Mouse (Mus musculus) hindbrain, embryonic 14.5 days (tissue): ENCODE measurements around the gene Ephb1. TPM values are rescaled to one million over a fixed set of nuclear protein-coding genes. Genes with fewer than 3 reads are reported as not detected.

Experiments
- ATAC-seq: fragments of 200-750 bp; cut with Nextera tagmentation; 2 replicates; pipeline ENCODE4 v1.8.0; 2017; ENCODE audit warnings: moderate number of reproducible peaks, mild to moderate bottlenecking, moderate TSS enrichment, moderate library complexity; ENCODE audit not compliant: low FRiP score
- DNase-seq: peaks from one replicate; pipeline ENCODE4 v3.0.0-alpha.2; 2015; ENCODE audit warnings: low spot score
- H3K27ac ChIP-seq: fragments of 300-500 bp; sonication (generic); 2 replicates; pipeline ENCODE4 v1.5.1; 2014; ENCODE audit warnings: mild to moderate bottlenecking, moderate library complexity
- H3K27me3 ChIP-seq: fragments of 300-500 bp; sonication (generic); 2 replicates; pipeline ENCODE4 v1.6.1; 2014; ENCODE audit warnings: mild to moderate bottlenecking, low read length, mixed read lengths; ENCODE audit not compliant: control insufficient read depth, insufficient read depth
- H3K36me3 ChIP-seq: fragments of 300-500 bp; sonication (generic); replicated peaks from 2 replicates; pipeline ENCODE4 v1.6.1; 2014; ENCODE audit not compliant: control insufficient read depth, insufficient read depth
- H3K4me1 ChIP-seq: fragments of 300-500 bp; sonication (generic); replicated peaks from 2 replicates; pipeline ENCODE4 v1.6.1; 2014; ENCODE audit warnings: antibody characterized with exemption, low read length, mixed read lengths; ENCODE audit not compliant: control insufficient read depth, insufficient read depth
- H3K4me2 ChIP-seq: fragments of 300-500 bp; sonication (generic); replicated peaks from 2 replicates; pipeline ENCODE4 v1.6.1; 2014; ENCODE audit warnings: mild to moderate bottlenecking, moderate library complexity
- H3K4me3 ChIP-seq: fragments of 300-500 bp; sonication (generic); replicated peaks from 2 replicates; pipeline ENCODE4 v1.5.1; 2014; ENCODE audit warnings: mild to moderate bottlenecking, low read length
- H3K9ac ChIP-seq: fragments of 300-500 bp; sonication (generic); 2 replicates; pipeline ENCODE4 v1.6.1; 2014
- H3K9me3 ChIP-seq: fragments of 300-500 bp; sonication (generic); 2 replicates; pipeline ENCODE4 v1.6.1; 2016; ENCODE audit warnings: low read length; ENCODE audit not compliant: control insufficient read depth
- WGBS: fragments of 180-500 bp; shearing (Covaris S2); extraction: QIAGEN DNeasy Blood & Tissue Kit; methylation state at CpG from one replicate; pipeline ENCODE4 v1.1.7; 2014; 5-methylcytosine and 5-hydroxymethylcytosine counted together
- polyA plus RNA-seq: library from polyadenylated mRNA; unstranded; fragments of >200 nt; fragmentation: Nextera tagmentation; extraction: Ambion mirVana; gene quantifications from 2 replicates; pipeline ENCODE4 v1.2.1, GENCODE M21; 2014

The Ephb1 gene
- polyA plus RNA-seq, 1 experiment from 2014 or later, result 52.2 TPM

DNA sequence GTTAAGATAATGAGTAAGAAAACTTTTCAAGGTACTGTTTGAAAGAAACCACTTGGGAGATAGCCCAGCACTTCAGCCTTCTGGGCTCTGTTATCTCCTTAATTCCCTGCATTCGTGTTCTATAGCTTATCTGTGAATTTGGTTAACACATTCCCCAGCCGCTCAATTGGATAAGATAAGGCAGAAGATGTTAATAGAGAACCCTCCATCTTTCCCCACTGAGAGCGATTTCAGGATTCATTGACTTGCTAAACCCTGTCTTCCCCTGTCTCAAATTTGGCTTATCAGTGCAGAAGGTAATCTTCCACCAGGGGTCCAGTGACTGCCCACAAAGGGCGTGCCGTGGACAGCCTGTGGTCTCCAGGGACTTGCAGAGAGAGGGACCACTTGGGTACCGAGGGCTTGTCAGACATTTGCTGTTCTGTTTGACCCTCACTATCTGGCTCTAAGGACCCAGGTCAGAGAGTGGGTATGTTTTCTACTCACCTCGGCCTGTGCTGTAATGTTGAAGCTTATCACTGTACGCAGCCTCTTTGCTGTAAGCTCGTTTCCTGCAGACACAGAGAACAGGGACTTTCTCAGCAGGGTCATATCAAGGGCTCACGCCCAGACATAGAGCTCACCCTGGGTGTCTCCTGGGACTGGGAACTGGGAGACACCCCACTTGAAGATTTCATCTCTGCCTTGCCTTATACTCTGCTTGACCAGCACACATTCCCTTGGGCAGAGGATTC is 358.9 kb downstream of the Ephb1 start:
- Histone ChIP-seq H3K9me3 (no peaks in the 10 kb centered on the region), H3K9ac (no peak overlapping the region), H3K36me3 (peaks cover 18% of the 10 kb centered on the region), H3K4me2 (no peak overlapping the region), H3K27ac (no peak overlapping the region), H3K27me3 (no peaks in the 10 kb centered on the region), H3K4me1 (no peaks in the 10 kb centered on the region), H3K4me3 (no peak overlapping the region)
- no peak for DNase-seq
- ATAC-seq, result no peak
- 76% methylated on average over 10 of the region's 10 CpGs for WGBS

DNA sequence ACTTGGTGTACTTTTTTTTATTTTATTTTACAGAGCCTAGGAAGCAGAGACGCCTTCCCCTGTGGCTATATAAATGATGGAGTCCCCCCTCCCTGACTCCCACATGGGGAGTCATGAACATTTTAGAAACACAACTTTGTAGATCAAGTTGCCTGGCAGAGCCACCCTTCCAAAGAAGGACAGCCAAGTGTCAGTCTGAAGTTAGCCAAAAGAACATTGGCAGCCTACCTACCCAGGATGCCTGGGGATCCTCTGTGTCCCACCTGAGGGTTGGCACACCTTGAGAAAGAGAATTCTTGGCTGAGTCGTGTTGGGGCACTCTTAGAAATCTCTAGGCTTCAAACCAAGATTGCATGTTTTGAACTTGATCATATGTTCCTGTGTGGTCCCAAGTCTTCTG is 360.4 kb downstream of the Ephb1 start:
- Histone ChIP-seq H3K4me1 (no peaks in the 10 kb centered on the region), H3K27me3 (no peaks in the 10 kb centered on the region), H3K36me3 (peaks cover 16% of the 10 kb centered on the region), H3K27ac (no peak overlapping the region), H3K4me3 (no peak overlapping the region), H3K4me2 (no peak overlapping the region), H3K9me3 (no peaks in the 10 kb centered on the region), H3K9ac (no peak overlapping the region)
- WGBS, result 92% methylated on average over 2 of the region's 2 CpGs
- no peak for ATAC-seq
- no peak for DNase-seq

DNA sequence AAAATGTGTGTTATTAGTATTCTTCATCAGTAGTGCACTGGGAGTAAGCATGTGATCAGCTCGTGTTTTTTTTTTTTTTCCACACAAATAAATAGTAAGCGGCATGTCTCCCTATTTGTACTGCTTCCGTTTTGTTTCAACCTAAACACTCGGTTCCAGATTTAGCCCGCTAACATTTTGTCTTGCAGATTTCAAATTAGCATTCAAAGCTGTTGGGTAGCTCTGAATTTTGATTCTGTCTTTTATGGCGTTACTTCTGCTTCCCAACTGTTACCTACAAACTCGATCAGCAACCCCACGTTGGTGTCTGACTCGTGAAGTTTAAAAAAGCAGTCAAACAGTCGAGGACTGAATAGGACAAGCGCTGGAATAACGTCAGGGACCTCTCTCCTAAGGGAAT is 363.7 kb downstream of the Ephb1 start:
- ATAC-seq, result no peak
- Histone ChIP-seq H3K9ac (no peak overlapping the region), H3K4me3 (no peak overlapping the region), H3K9me3 (no peaks in the 10 kb centered on the region), H3K27me3 (no peaks in the 10 kb centered on the region), H3K27ac (no peak overlapping the region), H3K36me3 (peaks cover 11% of the 10 kb centered on the region), H3K4me2 (no peak overlapping the region), H3K4me1 (peaks cover 15% of the 10 kb centered on the region; the same call in 1 of the 2 replicates)
- DNase-seq, result no peak
- 83% methylated on average over 12 of the region's 12 CpGs for WGBS

DNA sequence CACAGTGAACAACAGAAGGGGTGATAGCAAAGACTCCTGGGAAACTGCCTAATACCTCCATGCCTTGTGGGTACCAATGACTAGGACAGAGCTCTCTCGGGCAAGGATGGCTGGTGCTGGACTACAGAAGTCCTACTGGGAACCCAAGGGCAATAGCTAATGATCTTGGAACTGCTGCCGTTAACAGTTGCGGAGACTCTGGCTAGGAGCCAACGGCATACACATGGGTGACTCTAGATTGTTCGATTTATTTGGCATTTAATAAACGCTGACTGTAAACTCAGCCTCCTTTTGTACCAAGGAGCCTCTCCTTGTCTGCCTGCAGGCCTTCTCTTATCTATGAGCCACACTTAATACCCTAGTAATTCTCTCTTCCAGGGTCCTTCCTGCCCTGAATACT is 364.5 kb downstream of the Ephb1 start:
- H3K4me3 ChIP-seq, result no peak overlapping the region
- H3K27me3 ChIP-seq, result no peaks in the 10 kb centered on the region
- no peak overlapping the region for H3K4me2 ChIP-seq
- peaks cover 11% of the 10 kb centered on the region for H3K36me3 ChIP-seq
- no peaks in the 10 kb centered on the region for H3K9me3 ChIP-seq
- DNase-seq, result peak; percentile 32
- no peak overlapping the region for H3K9ac ChIP-seq
- no peak for ATAC-seq
- 57% methylated on average over 6 of the region's 6 CpGs for WGBS
- no peak overlapping the region for H3K27ac ChIP-seq
- peaks cover 15% of the 10 kb centered on the region; the same call in 1 of the 2 replicates for H3K4me1 ChIP-seq

DNA sequence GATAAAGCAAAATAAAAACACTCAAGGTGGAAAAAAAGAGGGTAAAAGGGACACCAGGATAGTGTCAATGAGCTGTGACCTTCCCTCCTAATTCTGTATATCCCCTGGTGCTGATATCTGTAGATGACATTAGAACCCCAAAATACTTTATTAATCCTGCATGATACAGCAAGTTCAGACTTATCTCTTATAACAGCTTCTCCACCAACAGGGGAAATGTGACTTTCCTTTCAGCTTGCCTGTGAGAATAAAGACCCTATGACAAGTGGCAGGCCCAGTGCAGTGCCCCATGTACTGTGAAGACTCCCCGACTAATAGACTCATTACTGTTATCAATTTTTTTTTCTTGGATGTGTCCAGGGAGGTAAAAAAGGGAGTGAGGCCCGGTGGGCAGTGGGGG is 367.6 kb downstream of the Ephb1 start:
- DNase-seq (no peak), ATAC-seq (no peak)
- Histone ChIP-seq H3K4me1 (peaks cover 15% of the 10 kb centered on the region; the same call in 1 of the 2 replicates), H3K27me3 (no peaks in the 10 kb centered on the region), H3K36me3 (peaks cover 10% of the 10 kb centered on the region), H3K9ac (no peak overlapping the region), H3K4me2 (no peak overlapping the region), H3K4me3 (no peak overlapping the region), H3K27ac (no peak overlapping the region), H3K9me3 (no peaks in the 10 kb centered on the region)
- 78% methylated on average over 2 of the region's 2 CpGs for WGBS

DNA sequence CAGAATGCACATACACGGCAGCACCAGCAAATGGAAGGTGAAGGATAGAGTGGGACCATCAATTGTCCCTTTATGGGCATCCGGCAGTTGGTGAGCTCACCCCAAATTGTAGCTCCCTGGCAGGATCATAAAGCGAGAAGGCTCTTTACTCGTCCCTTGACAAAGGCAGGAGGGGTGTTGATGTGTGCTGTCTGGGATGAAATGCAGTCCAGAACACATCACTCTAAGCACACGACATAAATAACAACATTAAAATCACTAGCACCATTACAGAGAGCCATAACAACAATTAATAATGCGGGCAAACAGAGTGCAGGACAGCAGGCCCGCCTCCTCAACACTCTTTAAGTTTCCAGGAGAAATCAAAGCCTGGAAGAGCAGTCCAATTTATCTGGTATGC is 372.1 kb downstream of the Ephb1 start:
- ATAC-seq, result no peak
- WGBS, result 77% methylated on average over 7 of the region's 7 CpGs
- no peak overlapping the region for H3K27ac ChIP-seq
- peaks cover 5% of the 10 kb centered on the region; the same call in 1 of the 2 replicates for H3K36me3 ChIP-seq
- no peak overlapping the region for H3K4me2 ChIP-seq
- no peak for DNase-seq
- peaks cover 6% of the 10 kb centered on the region; the same call in 1 of the 2 replicates for H3K4me1 ChIP-seq
- H3K9me3 ChIP-seq, result no peaks in the 10 kb centered on the region
- H3K9ac ChIP-seq, result no peak overlapping the region
- H3K4me3 ChIP-seq, result no peak overlapping the region
- no peaks in the 10 kb centered on the region for H3K27me3 ChIP-seq

DNA sequence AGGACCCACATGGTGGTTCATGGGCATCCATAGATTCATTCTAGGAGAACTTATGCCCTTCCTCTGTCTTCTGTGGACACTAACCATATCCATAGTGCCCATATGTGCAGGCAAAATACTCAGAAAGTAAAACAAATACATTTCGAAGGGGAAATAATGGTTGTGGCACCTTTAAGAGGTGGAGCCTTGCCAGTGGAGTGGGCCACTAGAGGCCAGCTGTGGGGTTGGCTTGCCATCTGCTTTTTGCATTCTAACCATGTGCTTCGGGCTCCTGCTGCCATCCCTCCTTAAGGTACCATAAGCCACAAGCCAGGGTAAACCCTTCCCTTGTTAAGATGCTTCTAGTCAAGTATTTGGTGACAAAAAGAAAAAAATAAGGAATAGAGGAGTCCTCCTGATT is 373.3 kb downstream of the Ephb1 start:
- no peak overlapping the region for H3K4me3 ChIP-seq
- no peaks in the 10 kb centered on the region for H3K9me3 ChIP-seq
- DNase-seq (no peak), ATAC-seq (no peak)
- peaks cover 5% of the 10 kb centered on the region; the same call in 1 of the 2 replicates for H3K36me3 ChIP-seq
- H3K4me1 ChIP-seq, result no peaks in the 10 kb centered on the region
- 76% methylated on average over 2 of the region's 2 CpGs for WGBS
- no peak overlapping the region for H3K27ac ChIP-seq
- no peaks in the 10 kb centered on the region for H3K27me3 ChIP-seq
- H3K4me2 ChIP-seq, result no peak overlapping the region
- H3K9ac ChIP-seq, result no peak overlapping the region

DNA sequence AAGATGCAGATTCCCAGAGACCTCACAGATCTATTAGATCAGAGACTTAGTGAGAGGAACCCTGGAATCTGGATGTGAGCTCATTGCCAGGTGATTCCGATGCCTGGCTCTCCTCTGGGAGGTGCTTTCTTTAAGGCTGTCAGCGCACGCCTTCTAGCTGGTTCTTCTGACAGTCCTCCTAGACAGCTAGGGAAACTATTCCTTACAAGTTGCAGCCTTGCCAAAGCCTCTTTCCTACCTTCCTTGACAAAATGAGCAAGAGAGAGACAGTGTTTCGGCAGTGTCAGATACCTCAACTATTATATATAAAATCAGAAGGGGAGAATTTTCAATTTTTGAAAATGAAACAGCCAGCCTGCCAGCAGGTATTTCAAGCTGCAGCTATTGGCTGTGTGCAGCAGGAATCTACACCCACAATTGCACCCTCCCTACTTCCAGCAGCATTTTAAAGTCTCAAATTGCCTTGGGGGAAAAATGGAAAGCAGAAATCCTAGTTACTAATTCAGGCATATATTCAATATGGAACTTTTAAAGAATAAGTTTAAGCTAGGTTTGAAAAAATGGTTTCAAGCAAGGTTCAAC is 377.5 kb downstream of the Ephb1 start:
- Histone ChIP-seq H3K9me3 (no peaks in the 10 kb centered on the region), H3K27me3 (no peaks in the 10 kb centered on the region), H3K4me2 (no peak overlapping the region), H3K4me3 (no peak overlapping the region), H3K4me1 (no peaks in the 10 kb centered on the region), H3K27ac (no peak overlapping the region), H3K9ac (no peak overlapping the region), H3K36me3 (no peaks in the 10 kb centered on the region)
- DNase-seq (no peak), ATAC-seq (no peak)
- 85% methylated on average over 4 of the region's 4 CpGs for WGBS

DNA sequence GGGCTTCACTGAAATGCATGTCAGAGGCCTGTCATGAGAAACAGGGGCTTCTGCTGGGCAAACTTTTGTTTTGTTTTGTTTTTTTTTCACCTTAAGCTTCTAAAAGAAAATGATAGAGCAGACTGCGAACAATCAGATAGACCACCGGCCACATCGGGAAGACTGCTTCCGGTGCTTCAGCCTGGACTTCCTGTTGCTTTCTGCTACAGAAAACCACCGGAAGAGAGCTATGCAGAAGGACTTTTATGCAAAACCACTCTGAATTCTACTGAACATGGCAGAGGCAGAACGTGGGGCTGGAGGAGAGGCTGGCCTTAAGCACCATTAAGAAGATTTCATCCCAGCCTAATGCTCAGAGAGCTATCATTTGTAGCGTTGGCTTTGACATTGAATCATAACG is 382.2 kb downstream of the Ephb1 start:
- no peak for DNase-seq
- no peaks in the 10 kb centered on the region for H3K27me3 ChIP-seq
- H3K4me3 ChIP-seq, result no peak overlapping the region
- 70% methylated on average over 8 of the region's 8 CpGs for WGBS
- no peak overlapping the region for H3K9ac ChIP-seq
- ATAC-seq, result no peak
- H3K4me1 ChIP-seq, result no peaks in the 10 kb centered on the region
- H3K27ac ChIP-seq, result no peak overlapping the region
- no peaks in the 10 kb centered on the region for H3K9me3 ChIP-seq
- no peak overlapping the region for H3K4me2 ChIP-seq
- peaks cover 17% of the 10 kb centered on the region for H3K36me3 ChIP-seq
